Mouse (Mus musculus): ENCODE measurements at regions not wholly inside any gene's neighbourhood (a gene's known extent, or its start where the extent isn't known, plus 50 kb on each side); places are given as distances from the start of the nearest gene placed in this dataset.
A peak's percentile ranks its signal among the peaks of the same experiment; 100 is the strongest.

- DNase-seq = no peak
These were observed 151.2 kb upstream of the Tox3 start for GRCm38 (mm10) chr8:90499315-90499714.

- DNase-seq = peak in 1 of 2 experiments; percentile 5
These were observed 148.6 kb upstream of the Tox3 start for GRCm38 (mm10) chr8:90496658-90497163.

GRCm38 (mm10) chr8:90495943-90496371 is 147.8 kb upstream of the Tox3 start:
- DNase-seq = no peak

DNA sequence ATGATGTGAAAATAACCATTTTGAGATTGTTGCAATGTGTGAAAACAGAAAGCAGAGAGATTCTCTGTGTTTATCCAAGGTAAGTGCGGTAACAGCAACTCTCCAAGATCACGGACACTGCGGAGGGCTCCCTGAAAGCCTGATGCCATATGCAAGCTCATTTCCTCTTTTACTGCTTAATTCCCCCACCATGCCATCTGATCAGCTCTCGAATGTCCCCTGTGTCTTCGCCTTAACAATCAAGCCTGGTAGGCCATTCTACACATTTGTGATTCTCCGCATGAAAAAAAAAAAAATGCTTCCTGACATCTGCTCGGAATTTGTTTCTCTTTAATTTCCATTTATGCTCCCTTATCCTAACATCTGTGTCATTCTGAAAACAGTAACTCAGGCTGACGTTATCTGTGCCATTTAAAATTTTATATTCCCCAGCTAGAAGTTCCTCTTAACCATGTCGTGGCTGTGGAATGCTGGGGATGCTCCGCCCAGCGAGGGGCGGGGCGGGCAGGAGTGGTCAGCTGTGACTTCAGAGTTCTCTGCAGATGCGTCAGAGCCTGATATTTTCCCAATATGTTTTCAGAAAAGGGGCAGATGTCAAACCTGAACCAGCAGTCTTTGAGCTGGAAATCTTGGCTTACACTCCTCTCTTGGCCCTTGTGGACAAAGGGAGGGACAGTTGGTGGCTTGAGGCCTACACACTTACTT is 144.5 kb upstream of the Tox3 start:
- DNase-seq = no peak

- DNase-seq = no peak
These were observed 143.5 kb upstream of the Tox3 start for GRCm38 (mm10) chr8:90491691-90492090.

DNA sequence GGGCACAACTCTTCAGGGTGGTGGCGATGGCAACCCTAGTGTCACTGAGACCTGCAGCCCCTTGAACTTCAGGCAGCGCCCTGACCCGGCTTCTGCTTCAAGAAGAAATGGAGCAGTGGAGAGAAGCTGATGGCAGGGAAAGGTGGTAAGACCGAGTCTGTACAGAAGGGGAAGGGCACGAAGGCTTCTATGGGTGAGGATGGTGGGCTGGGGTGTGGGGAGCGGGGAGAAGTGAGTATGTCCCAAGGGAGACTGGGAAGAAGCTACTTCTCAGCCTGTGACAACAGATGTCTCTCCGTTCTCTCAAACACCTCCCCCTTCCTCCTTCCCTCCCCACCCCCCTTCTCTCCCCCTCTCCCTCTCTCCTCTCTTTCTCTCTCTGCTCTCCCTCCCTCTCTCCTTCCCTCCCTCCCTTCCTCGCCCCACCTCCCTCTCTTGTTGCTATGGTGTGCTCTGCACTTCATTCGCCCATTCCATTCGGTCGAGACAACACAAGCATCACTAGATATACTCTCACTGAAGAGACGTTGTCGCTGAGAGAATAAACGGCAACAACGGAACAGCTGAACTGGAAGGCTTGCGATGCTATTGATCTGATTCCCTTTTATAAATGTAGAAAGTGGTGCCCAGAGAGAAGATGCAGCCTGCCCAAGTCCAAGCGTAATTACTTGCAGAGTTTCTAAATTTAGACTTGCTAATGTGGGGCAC is 142.7 kb upstream of the Tox3 start:
- DNase-seq = no peak

GRCm38 (mm10) chr8:90486556-90486955 is 138.4 kb upstream of the Tox3 start:
- no peak for DNase-seq

DNA sequence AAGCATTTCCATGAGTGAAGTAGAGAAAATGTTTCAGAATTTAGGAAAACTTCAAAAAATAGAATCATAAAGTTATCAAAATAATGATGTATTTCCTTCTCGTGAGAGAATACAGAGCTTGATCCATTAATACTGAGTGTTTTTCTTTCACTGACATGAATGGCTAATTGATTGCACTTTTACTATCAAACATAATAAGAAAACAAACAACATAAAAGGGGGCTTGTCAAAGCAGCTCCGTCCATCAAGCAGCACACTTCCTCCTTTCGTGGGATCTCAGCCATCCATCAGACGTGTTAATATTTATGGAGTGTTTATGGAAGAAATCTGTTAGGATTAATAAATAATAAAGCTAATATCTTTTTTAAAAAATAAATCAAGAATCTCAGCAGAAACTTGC is 130.0 kb upstream of the Tox3 start:
- no peak for DNase-seq

DNA sequence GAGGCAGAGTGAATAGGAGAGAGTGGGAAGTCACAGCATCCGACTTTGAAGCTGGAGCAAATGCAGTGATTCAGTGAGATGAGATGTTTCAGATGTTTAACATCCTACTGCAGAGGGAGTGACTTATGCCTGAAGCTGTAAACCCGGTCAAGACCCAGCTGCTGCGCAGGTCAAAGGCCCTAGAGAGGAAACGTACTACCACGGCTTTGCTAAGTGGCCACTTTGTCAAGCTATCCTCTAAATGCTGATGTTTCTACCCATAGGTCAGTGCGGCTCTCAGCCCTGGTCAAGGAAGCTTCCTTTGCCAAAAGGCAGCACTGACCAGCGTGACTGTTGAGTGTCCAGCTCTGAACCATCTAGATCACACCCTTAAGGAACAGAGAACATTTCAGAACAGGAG is 125.9 kb upstream of the Tox3 start:
- DNase-seq = peak in 1 of 2 experiments; percentile 34

DNA sequence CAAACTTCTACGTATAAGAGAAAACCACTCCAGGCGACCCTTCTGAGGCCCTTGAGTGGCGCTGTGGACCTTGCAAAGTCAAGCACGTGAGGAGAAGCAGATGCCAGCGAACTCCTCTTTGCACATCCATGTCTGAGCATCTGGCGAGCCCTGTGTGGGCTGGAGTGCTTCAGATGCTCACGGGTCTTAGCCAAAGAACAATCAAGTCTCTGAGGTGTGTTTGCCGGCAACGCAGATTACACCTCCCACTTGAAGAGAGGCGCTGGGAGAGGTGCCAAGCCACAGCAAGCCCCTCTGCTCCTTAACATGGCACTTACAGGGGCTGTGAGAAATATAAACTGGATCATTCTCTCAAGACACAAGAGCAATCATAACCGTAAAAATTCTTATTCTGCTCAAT is 122.7 kb upstream of the Tox3 start:
- DNase-seq = no peak

DNA sequence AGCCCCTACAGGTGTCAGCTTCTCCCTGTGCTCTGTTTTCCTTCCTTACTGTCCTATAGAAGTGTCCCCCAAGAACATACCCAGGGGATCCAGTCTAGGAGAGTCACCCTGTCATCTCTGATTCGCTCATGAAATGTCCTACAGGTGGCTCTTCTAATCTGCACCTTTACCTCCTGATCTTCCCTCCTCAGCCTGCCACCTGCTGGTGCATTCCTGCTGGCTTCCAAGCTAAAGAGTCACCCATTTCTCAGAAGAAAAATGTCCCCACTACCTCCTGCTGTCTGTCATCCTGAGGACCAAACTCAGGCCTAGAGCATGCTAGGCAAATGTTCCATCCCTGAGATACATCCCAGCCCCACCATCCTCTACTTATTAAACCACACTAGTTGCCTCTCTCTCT is 115.6 kb upstream of the Tox3 start:
- DNase-seq = no peak

GRCm38 (mm10) chr8:90455321-90455720 is 107.2 kb upstream of the Tox3 start:
- DNase-seq = no peak

DNA sequence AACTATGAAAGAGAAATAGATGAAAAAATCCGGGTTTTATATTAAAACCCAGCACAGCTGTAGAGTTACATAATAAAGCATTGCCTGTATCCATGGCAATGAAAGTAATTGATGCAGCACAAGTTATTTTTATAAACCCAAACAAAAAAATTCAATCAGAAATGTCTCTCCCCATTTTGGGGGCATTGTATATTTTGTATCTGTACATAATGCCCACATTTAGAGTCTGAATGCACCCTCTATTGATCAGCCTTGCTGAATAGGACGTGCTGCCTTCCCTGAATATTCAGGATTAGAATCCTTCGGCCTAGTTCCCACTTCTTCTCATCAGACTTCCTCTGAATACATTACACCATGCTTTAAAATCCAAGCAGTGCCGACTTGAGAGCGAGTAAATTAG is 106.0 kb upstream of the Tox3 start:
- no peak for DNase-seq

DNA sequence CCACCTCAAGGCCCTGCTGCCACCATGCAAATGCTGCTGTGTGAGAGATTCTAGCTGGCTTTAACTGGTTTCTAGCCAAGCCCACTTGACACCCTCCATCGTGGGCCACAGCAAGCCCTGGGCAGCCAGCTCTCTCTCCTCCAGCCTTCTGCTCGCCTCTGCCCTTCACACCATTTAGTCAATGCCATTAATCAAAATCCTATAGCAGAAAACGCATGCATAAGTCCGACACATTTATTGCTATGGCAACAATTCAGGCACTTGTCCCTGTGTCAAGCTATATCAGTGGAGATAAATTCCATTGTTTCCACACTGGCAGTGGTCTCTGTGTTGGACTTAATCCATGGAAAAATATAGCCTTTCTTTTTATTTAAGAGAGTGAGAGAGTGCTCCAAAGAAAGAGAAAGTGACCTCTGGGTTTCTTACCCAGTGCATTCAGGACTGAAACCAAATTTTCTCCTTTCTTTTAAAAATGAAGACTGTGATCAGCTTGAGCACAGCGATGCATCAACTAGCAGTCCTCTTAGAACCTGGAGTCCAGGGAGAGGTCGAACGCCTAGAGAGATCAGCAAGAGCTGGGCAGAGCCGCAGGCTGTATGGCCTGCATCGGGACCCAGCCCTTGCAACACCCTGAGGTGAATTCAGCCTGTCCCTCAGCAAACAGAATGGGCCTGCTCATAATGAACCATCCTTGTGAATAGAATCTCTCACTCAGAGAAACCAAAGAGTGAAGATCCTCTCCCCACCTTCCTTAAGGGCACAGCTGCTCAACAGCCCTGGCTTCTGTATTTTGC is 93.1 kb upstream of the Tox3 start:
- no peak for DNase-seq

DNA sequence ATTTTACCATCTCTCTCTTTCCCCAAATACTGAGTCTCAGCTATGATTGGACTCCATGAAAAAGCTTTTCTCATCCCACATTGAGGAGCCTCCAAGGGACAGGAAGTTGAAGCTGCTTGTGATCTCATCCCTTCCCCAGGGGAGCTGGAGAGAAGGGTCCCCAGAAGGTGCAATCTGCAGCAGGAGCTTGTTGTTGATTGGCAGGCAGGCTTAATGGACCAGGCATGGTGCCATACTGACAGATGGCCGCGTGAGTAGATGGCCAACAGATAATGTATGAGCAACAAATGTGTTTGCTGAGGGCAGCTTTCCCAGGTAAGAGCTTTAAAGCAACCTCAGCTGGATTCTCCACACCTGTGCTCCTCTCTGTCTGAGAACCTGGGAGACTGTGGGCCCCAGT is 65.9 kb upstream of the Tox3 start:
- no peak for DNase-seq

Data from lung, postnatal 4 days (tissue).